Mouse (Mus musculus): ENCODE measurements at regions not wholly inside any gene's neighbourhood (a gene's known extent, or its start where the extent isn't known, plus 50 kb on each side); places are given as distances from the start of the nearest gene placed in this dataset.
A peak's percentile ranks its signal among the peaks of the same experiment; 100 is the strongest.

DNA sequence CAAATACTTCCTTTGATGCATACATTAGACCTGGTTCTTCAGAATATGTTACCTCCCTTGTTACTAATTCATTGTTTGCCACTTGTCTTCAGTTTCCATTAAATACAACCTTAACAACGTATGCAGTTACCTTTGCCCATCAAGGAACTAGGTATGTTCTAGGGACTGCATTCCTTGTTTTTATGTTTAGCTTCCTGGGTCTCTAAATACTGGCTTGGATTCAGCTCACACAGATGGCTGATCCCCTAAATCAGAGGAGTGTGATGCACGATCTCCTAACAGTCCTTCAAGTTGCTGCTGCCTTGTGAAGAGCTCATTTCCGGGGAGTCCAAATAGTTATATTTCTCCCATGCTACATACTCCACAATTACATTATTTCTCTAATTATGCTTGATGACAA is 537.5 kb downstream of the Tm4sf1 start:
- Histone ChIP-seq H3K9ac (no peak overlapping the region), H3K27me3 (no peaks in the 10 kb centered on the region), H3K36me3 (no peaks in the 10 kb centered on the region), H3K4me1 (no peaks in the 10 kb centered on the region), H3K9me3 (no peaks in the 10 kb centered on the region), H3K27ac (no peak overlapping the region), H3K4me3 (no peak overlapping the region), H3K4me2 (no peak overlapping the region)
- no peak for ATAC-seq (ENCODE audit: insufficient number of reproducible peaks, low FRiP score, low TSS enrichment, low read depth)
- 75% methylated on average over 3 of the region's 3 CpGs for WGBS

DNA sequence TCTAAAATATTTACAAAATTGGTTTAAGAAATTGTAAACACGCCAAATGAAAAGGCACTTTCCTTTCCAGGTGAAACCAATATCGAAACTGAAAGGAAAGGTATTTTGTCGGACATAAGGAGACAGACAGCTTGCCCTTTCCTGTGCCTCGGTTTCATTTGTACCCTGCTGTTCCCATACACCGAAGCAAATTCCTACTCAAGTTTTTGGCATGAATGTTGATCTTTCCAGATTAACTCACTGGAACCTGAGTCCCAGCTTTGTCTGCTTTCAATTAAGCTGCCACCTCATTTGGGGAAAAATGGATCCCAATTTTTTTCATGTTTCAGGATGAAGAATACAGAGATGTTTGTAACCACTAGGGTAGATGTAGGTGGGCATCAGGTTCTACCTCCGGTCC is 537.9 kb downstream of the Tm4sf1 start:
- ATAC-seq (ENCODE audit: insufficient number of reproducible peaks, low FRiP score, low TSS enrichment, low read depth), result no peak
- Histone ChIP-seq H3K4me1 (no peaks in the 10 kb centered on the region), H3K27ac (no peak overlapping the region), H3K4me2 (no peak overlapping the region), H3K9ac (no peak overlapping the region), H3K27me3 (no peaks in the 10 kb centered on the region), H3K4me3 (no peak overlapping the region), H3K36me3 (no peaks in the 10 kb centered on the region), H3K9me3 (no peaks in the 10 kb centered on the region)
- WGBS, result 57% methylated on average over 6 of the region's 6 CpGs

DNA sequence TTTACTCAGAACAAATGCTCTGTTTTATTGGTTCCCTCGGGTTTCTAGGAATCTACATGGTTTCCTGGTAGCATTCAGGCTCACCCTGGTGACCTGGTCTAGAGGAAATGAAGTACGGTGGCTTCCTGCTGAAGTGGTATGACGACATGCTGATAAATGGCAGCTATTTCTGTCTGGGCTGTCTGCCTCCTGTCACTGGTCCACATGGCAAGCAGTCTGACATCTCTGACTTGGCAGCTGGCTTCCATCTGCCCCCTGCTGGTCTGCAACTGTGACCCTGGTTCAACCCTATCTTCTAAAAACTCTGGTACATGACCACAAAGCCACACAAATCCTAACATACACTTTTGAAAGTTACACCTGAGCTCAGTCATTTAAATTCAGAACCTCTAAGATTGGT is 548.1 kb downstream of the Tm4sf1 start:
- Histone ChIP-seq H3K4me2 (no peak overlapping the region), H3K9me3 (no peaks in the 10 kb centered on the region), H3K9ac (no peak overlapping the region), H3K4me1 (no peaks in the 10 kb centered on the region), H3K27me3 (no peaks in the 10 kb centered on the region), H3K27ac (no peak overlapping the region), H3K36me3 (no peaks in the 10 kb centered on the region), H3K4me3 (no peak overlapping the region)
- WGBS, result 8% methylated on average over 3 of the region's 3 CpGs
- ATAC-seq (ENCODE audit: insufficient number of reproducible peaks, low FRiP score, low TSS enrichment, low read depth), result no peak

DNA sequence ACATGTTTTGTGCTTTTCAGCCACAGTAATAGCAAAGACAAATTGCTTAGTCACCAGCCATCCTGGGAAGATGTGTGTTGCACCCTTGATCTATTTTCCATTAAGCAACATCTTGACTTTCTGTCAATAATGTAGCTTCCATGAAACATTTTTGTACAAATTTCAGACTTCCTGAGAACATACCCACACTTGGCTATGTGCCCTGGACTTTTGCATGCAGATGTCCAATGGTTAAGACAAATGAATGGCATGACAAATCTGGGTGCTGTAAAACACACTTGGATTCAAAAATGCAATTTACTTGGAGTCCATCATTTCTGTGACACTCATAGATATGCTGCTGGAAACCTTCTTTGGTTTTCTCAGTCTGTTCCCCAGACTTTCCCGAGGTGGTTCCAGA is 549.9 kb downstream of the Tm4sf1 start:
- H3K36me3 ChIP-seq, result no peaks in the 10 kb centered on the region
- no peaks in the 10 kb centered on the region for H3K9me3 ChIP-seq
- H3K4me1 ChIP-seq, result no peaks in the 10 kb centered on the region
- no peak overlapping the region for H3K27ac ChIP-seq
- H3K4me3 ChIP-seq, result no peak overlapping the region
- WGBS, result 84% methylated on average over 1 of the region's 1 CpGs
- H3K4me2 ChIP-seq, result no peak overlapping the region
- no peak overlapping the region for H3K9ac ChIP-seq
- no peak for ATAC-seq (ENCODE audit: insufficient number of reproducible peaks, low FRiP score, low TSS enrichment, low read depth)
- H3K27me3 ChIP-seq, result no peaks in the 10 kb centered on the region

DNA sequence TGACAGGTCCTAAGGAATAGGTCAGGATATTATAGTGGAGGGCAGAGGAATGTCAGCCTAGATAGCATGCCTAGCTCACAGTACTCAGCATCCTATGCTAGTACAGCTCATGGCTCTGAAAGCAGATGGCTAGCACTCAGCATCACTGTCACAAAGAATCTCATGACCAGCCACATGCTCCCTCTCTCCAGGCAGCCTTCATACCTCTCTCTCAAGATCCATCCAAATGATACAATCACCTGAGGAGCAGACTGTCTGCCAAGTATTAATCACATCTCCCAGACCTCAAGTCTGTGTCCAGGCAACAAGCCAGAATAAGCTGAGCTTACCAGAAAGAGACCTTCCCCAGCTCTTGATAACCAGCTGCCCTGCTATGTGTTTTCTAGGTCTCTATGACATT is 557.4 kb upstream of the Nbea start:
- Histone ChIP-seq H3K36me3 (no peaks in the 10 kb centered on the region), H3K9ac (no peak overlapping the region), H3K4me1 (no peaks in the 10 kb centered on the region), H3K4me2 (no peak overlapping the region), H3K4me3 (no peak overlapping the region), H3K27ac (no peak overlapping the region), H3K9me3 (no peaks in the 10 kb centered on the region), H3K27me3 (no peaks in the 10 kb centered on the region)
- ATAC-seq (ENCODE audit: insufficient number of reproducible peaks, low FRiP score, low TSS enrichment, low read depth), result no peak

DNA sequence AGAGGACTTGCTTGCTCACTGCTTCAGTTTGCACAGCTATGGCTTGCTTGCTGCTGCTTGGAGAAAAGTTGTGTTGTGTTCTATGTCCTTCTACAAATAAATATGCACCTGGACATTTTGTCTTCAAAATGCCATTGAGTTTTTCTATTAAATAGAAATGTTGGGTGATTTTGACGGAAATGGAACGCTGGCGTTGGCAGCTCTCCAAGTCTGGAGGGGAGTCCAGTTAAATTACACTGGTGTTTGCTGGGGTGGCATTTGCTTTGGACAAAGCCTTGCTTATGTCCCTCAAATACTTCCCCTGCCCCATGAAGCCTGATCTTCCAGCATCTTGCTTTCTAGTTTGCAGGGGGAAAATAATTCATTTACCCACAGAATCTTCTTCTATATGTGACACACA is 556.0 kb upstream of the Nbea start:
- Histone ChIP-seq H3K27ac (no peak overlapping the region), H3K9me3 (no peaks in the 10 kb centered on the region), H3K27me3 (no peaks in the 10 kb centered on the region), H3K9ac (no peak overlapping the region), H3K36me3 (no peaks in the 10 kb centered on the region), H3K4me3 (no peak overlapping the region), H3K4me1 (no peaks in the 10 kb centered on the region), H3K4me2 (no peak overlapping the region)
- ATAC-seq (ENCODE audit: insufficient number of reproducible peaks, low FRiP score, low TSS enrichment, low read depth), result no peak
- 51% methylated on average over 3 of the region's 3 CpGs for WGBS

DNA sequence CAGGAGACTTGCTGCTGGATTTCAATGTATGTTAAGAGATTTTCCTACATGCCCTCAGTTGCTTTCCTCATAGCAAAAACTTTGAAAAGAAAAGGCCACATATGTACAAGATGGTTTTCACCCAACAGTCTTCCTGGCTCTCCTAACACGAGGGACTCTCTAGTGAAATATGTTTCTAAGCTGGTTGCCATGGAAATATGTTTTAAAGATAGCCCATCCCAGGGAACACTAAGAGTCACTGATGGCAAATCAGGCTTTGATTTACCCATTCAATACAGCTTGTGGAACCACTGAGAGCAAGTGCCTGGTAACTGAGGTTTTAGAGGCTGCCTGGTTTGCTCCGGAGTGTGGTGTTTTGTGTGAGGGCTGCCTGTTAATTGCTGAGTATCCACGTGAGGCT is 547.3 kb upstream of the Nbea start:
- Histone ChIP-seq H3K4me2 (no peak overlapping the region), H3K4me1 (no peaks in the 10 kb centered on the region), H3K4me3 (no peak overlapping the region), H3K9ac (no peak overlapping the region), H3K27ac (no peak overlapping the region), H3K27me3 (no peaks in the 10 kb centered on the region), H3K36me3 (no peaks in the 10 kb centered on the region), H3K9me3 (no peaks in the 10 kb centered on the region)
- 52% methylated on average over 3 of the region's 3 CpGs for WGBS
- ATAC-seq (ENCODE audit: insufficient number of reproducible peaks, low FRiP score, low TSS enrichment, low read depth), result no peak

DNA sequence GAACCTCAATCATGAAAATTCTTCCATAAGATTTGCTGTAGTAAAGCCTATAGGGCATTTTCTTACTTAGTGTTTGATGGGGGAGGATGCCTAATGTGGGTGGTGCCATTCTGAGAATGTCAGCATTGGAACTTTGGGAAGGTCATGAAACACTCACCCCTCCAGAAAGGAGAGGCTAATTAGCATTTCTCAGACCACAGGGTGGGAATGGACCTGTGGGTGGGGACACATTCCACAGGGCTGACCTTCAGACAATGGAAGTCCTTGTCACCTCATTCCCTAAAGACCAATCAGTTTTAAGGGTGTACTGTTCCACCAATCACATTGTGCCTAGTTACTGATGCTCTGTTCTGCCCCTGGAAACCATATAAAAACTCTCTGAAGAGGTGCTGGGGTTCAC is 541.5 kb upstream of the Nbea start:
- Histone ChIP-seq H3K4me3 (no peak overlapping the region), H3K27ac (no peak overlapping the region), H3K4me1 (no peaks in the 10 kb centered on the region), H3K4me2 (no peak overlapping the region), H3K9me3 (no peaks in the 10 kb centered on the region), H3K9ac (no peak overlapping the region), H3K27me3 (no peaks in the 10 kb centered on the region), H3K36me3 (no peaks in the 10 kb centered on the region)
- ATAC-seq (ENCODE audit: insufficient number of reproducible peaks, low FRiP score, low TSS enrichment, low read depth), result no peak

DNA sequence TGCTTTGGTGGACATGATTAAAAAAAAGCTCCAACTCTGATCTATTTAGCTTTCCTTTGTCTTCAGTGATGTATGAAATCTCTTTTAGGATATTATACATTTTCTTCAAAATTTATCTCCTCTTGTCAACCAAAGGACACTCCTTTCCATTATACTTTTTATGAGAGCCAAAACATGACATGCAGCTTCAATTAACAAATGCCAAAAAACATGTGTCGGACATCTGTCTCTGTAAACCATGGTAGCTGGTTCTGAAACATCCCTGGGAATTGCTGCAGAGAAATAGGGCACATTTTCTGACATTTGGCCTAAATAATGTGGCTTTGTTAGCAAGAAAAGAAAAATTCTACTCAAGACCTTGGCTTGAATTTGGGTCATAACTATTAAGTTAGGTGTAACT is 524.8 kb upstream of the Nbea start:
- Histone ChIP-seq H3K4me1 (no peaks in the 10 kb centered on the region), H3K4me2 (no peak overlapping the region), H3K27me3 (no peaks in the 10 kb centered on the region), H3K9me3 (no peaks in the 10 kb centered on the region), H3K36me3 (no peaks in the 10 kb centered on the region), H3K9ac (no peak overlapping the region), H3K4me3 (no peak overlapping the region), H3K27ac (no peak overlapping the region)
- no peak for ATAC-seq (ENCODE audit: insufficient number of reproducible peaks, low FRiP score, low TSS enrichment, low read depth)
- WGBS, result 30% methylated on average over 1 of the region's 1 CpGs

DNA sequence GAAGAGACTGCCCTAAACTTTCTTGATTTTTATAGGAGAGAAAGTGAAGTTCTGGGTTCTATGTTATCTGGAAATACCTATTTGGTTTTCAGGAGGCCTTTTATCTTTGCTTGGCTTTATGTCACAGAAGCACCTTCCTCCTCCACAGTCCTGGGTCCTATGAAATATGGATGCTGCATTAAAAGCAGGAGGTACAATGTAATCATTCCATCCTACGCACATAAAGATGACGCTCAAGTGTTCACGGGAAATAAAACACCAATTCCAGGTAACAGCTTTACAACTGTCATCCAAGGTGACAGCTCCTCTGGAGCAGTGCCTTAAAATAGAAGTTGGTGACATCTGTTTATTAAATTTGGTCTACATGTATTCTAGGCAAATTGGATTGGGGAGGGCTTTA is 523.8 kb upstream of the Nbea start:
- no peaks in the 10 kb centered on the region for H3K36me3 ChIP-seq
- H3K27ac ChIP-seq, result no peak overlapping the region
- H3K4me2 ChIP-seq, result no peak overlapping the region
- no peak overlapping the region for H3K4me3 ChIP-seq
- 42% methylated on average over 3 of the region's 3 CpGs for WGBS
- no peaks in the 10 kb centered on the region for H3K27me3 ChIP-seq
- no peaks in the 10 kb centered on the region for H3K9me3 ChIP-seq
- H3K9ac ChIP-seq, result no peak overlapping the region
- H3K4me1 ChIP-seq, result no peaks in the 10 kb centered on the region
- ATAC-seq (ENCODE audit: insufficient number of reproducible peaks, low FRiP score, low TSS enrichment, low read depth), result no peak

DNA sequence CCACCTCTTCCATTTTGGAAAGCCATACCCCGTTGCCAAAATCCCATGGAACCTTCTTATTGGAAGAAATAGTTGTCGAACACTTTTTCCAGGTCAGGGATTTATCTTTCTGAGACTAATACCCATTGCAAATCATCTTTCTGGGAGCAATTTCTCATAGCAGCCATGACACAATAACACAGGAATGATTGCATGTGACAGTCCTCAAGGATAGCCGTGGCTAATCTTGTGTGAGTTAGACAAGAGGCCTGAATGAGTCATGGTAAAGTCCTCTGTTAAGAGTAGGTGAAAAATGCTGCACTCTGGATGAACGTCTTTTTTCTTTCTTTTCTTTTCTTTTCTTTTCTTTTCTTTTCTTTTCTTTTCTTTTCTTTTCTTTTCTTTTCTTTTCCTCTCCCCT is 522.5 kb upstream of the Nbea start:
- Histone ChIP-seq H3K36me3 (no peaks in the 10 kb centered on the region), H3K27me3 (no peaks in the 10 kb centered on the region), H3K4me3 (no peak overlapping the region), H3K9me3 (no peaks in the 10 kb centered on the region), H3K9ac (no peak overlapping the region), H3K27ac (no peak overlapping the region), H3K4me1 (no peaks in the 10 kb centered on the region), H3K4me2 (no peak overlapping the region)
- 75% methylated on average over 4 of the region's 4 CpGs for WGBS
- no peak for ATAC-seq (ENCODE audit: insufficient number of reproducible peaks, low FRiP score, low TSS enrichment, low read depth)

DNA sequence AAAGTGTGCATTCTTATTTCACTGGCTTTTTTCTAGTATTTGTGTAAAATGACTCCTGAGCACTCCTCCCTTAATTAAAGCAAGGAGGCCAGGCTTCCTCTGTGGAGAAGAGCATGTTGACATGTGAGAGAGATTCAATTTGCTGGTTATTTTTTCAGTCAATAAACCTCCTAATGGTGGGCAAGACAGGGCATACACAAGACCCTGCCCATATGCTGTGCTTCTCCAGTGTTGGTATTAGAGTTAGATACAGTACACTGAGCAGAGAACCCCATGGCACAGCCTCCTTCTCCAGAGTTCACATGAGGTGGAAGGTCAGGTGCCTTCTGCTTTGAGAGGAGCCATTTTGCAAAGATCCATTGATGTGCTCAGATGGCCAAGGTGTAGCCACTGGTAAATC is 515.4 kb upstream of the Nbea start:
- H3K4me1 ChIP-seq, result peaks cover 6% of the 10 kb centered on the region; the same call in 1 of the 2 replicates
- H3K27me3 ChIP-seq, result no peaks in the 10 kb centered on the region
- no peak overlapping the region for H3K4me3 ChIP-seq
- H3K27ac ChIP-seq, result no peak overlapping the region
- H3K9ac ChIP-seq, result no peak overlapping the region
- no peaks in the 10 kb centered on the region for H3K9me3 ChIP-seq
- H3K36me3 ChIP-seq, result no peaks in the 10 kb centered on the region
- no peak for ATAC-seq (ENCODE audit: insufficient number of reproducible peaks, low FRiP score, low TSS enrichment, low read depth)
- no peak overlapping the region for H3K4me2 ChIP-seq

DNA sequence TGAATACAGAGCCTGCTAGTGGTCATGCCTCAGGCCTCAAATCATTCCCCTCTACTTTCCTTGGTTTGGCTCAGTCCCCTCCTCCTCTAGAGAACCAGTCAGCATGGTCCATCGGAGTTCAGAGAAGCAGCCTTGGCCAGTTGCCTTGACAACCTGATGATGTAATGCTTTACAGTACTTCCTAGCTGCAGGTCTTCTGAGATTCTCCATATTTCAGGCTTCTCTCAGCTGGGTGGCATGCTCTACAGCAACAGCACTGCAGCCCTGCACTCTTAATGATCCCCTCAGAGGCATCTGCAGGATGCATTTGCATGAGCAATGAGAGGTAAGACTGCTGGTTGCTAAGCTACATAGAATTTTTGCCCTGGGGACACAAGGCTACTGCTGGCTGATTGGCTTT is 514.7 kb upstream of the Nbea start:
- no peaks in the 10 kb centered on the region for H3K9me3 ChIP-seq
- H3K27me3 ChIP-seq, result no peaks in the 10 kb centered on the region
- H3K4me2 ChIP-seq, result no peak overlapping the region
- peak; percentile 35; the same call in 1 of the 2 replicates for ATAC-seq (ENCODE audit: insufficient number of reproducible peaks, low FRiP score, low TSS enrichment, low read depth)
- 4% methylated on average over 1 of the region's 1 CpGs for WGBS
- H3K4me1 ChIP-seq, result peaks cover 6% of the 10 kb centered on the region; the same call in 1 of the 2 replicates
- no peak overlapping the region for H3K9ac ChIP-seq
- H3K4me3 ChIP-seq, result no peak overlapping the region
- H3K27ac ChIP-seq, result no peak overlapping the region
- H3K36me3 ChIP-seq, result no peaks in the 10 kb centered on the region

All from limb, embryonic 15.5 days (tissue).